Mouse (Mus musculus) kidney, postnatal 14 days (tissue): ENCODE data around the gene Pofut1.

Experiments used
- DNase-seq: peaks from one replicate; pipeline ENCODE4 v3.0.0; 2022; ENCODE audit warnings: mixed read lengths

Pofut1 gene

DNA sequence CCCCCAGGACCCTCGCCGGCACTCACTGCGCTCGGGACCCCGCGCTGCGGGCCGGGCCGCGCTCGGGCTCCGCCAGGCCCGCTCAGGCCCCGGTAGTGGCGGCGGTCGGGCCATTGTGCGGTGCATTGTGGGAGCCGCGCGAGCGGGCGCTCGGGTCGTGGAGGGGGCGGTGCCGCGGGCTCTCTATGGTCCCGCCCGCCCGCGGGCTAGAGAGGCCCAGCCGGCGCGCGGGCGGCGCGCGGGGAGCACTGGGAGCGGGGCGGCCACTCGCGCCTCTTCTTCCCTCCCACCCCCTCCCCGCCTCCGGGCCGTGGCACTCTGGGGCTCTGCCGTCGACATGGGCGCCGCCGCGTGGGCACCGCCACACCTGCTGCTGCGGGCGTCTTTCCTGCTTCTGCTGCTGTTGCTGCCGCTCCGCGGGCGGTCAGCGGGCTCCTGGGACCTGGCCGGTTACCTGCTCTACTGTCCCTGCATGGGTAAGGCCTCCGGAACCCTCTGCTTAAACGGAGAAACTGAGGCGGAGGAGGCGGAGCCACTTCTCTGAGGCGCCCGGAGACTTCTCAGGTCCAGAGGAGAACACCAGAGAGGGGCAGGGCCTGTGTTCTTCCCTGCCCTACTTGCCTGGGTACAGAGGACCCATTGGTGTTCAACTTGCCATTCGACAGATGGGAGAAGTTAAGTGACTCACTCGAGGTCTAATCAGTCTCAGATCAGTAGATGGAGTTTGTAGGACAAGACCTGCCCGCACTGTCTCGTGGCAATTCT lies at the start of gene Pofut1, which contains the start of gene Plagl2:
TSS of gene Pofut1 (plus strand) at position 284 of the 765 bp plus-strand sequence.
TSS of gene Plagl2 (minus strand) at position 177 of the 765 bp plus-strand sequence.
- peak; percentile 95 for DNase-seq

GRCm38 (mm10) chr2:153194255-153194654 lies 47.1 kb upstream of the Pofut1 start:
- no peak for DNase-seq

GRCm38 (mm10) chr2:153198485-153198884 lies 42.8 kb upstream of the Pofut1 start:
- no peak for DNase-seq

- DNase-seq, result no peak
Measured at GRCm38 (mm10) chr2:153199114-153199513, 42.2 kb upstream of the Pofut1 start.

GRCm38 (mm10) chr2:153202766-153203165 lies 38.6 kb upstream of the Pofut1 start:
- DNase-seq, result no peak

DNA sequence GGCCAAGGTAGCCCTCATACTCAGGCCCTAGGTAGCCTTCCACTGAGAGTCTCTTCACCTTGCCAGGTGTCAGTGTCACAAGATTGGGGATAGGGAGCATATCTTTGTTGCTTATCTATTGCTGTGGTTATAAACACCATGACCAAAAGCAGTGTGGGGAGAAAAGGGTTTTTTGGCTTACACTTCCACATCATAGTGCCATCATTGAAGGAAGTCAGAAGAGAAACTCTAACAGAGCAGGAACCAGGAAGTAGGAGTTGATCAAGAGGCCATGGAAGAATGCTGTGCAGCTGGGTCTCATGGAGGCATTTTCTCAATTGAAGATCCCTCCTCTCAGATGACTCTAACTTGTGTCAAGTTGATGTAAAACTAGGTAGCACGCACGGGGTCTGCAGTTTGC lies 33.2 kb upstream of the Pofut1 start:
- no peak for DNase-seq

DNA sequence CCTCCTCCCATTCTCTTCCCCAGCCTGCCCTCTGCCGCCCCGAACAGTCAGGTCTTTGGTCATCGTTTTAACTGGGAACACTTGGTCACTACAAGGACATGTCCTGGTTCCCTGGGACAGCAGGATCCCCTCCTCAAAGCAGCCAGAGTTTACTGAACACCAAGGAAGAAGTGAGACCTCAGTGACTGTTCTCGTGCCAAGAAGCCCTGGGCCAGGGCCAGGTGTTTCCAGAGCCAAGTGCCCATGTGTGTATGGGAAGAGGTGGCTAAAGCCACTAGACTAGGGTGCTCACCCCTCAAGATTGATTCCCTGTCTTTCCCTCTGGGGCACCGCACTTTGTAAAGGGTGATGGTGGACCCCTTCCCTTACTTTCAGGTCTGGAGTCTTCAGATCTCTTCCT lies 32.0 kb upstream of the Pofut1 start:
- no peak for DNase-seq

DNA sequence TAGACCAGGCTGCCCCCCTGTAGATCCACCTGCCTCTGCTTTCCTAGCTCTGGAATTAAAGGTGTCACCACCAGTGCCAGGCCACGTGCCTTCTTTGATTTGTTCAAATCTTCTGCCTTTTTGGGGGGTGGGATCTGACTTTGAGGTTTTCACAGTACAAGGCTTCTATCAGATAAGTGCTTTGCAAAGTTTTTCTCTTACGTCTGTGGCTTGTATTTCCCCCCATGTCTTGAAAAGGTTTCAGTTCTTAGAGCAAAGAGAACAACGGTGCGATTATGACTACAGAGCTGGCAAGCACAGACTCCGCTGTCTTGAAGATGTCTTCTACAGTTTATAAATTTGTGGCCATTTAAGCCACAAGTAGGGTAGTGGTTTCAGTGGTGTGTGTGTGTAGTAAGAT lies 29.9 kb upstream of the Pofut1 start:
- DNase-seq, result no peak

- no peak for DNase-seq
Measured at GRCm38 (mm10) chr2:153213351-153213750, 28.0 kb upstream of the Pofut1 start.

- no peak for DNase-seq
Measured at GRCm38 (mm10) chr2:153214771-153215259, 26.5 kb upstream of the Pofut1 start.

GRCm38 (mm10) chr2:153215421-153215820 lies 25.9 kb upstream of the Pofut1 start:
- no peak for DNase-seq

GRCm38 (mm10) chr2:153217826-153218340 lies 23.4 kb upstream of the Pofut1 start:
- DNase-seq, result no peak

DNA sequence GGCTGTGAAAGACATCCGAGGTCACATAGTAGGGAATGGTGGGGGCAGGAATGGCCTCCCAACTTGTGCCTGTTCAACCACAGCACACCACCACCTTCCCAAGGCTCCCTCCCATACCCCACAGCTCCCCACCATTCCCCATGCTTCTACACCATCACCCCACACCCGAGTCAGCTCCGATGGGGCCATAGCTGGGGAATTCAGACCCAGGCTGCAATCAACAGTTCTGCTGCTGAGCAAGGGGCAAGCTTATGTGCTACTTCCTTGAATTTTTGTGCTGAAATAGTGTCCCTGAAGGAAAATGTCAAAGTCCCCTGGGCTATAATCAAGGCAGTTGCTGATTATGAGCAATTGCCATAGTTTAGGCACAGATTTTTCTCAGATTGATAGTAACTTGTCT lies 22.8 kb upstream of the Pofut1 start:
- no peak for DNase-seq

- no peak for DNase-seq
Measured at GRCm38 (mm10) chr2:153221620-153222019, 19.7 kb upstream of the Pofut1 start.

- DNase-seq, result no peak
Measured at GRCm38 (mm10) chr2:153222130-153222529, 19.2 kb upstream of the Pofut1 start.

- DNase-seq, result no peak
Measured at GRCm38 (mm10) chr2:153222566-153222965, 18.8 kb upstream of the Pofut1 start.

- peak; percentile 49 for DNase-seq
Measured at GRCm38 (mm10) chr2:153224946-153225594, 16.3 kb upstream of the Pofut1 start, which contains the start of gene Tspyl3. TSS of gene Tspyl3 (minus strand) at chr2:153225441.

- no peak for DNase-seq
Measured at GRCm38 (mm10) chr2:153225595-153225953, 15.8 kb upstream of the Pofut1 start.

DNA sequence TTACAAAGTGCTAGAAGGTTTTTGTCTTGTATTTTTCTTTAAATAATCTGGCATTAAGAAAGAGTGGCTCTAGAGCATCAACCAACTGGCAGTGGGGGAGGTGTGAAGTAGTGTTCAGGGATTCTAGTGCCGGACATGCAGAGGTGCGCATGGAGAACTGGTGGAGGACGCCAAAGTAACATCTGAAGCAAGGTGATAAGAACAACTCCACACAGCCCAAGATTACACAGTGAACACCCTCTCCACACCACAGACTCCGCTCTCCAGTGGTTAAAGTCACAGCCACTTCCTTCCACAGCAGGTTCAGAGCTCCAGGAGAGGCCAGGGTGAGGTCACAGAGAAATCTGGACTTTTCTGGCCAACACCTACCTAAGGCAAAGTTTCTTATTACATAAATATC lies 13.4 kb upstream of the Pofut1 start:
- no peak for DNase-seq

GRCm38 (mm10) chr2:153228523-153228922 lies 12.8 kb upstream of the Pofut1 start:
- no peak for DNase-seq

GRCm38 (mm10) chr2:153237193-153237592 lies 4.1 kb upstream of the Pofut1 start:
- DNase-seq, result no peak

DNA sequence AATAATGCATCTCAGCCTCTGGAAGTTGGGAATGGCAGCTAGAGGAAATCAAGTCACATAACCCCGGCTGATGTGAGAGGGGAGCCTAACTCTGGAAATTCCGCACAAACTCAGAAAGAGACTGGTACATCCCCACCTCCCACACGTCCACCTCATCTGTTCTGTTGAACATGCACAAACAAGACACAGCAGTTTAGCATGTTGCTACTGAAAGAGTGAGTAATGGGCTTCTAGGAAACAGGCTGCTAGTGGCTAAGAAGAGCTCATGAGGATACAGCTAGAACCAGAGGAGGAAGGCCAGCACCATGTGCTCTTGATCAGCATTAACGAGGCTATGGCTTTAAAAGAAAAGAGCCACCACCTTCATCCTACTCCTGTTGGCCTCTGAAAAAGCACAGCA lies 3.4 kb upstream of the Pofut1 start:
- no peak for DNase-seq

DNA sequence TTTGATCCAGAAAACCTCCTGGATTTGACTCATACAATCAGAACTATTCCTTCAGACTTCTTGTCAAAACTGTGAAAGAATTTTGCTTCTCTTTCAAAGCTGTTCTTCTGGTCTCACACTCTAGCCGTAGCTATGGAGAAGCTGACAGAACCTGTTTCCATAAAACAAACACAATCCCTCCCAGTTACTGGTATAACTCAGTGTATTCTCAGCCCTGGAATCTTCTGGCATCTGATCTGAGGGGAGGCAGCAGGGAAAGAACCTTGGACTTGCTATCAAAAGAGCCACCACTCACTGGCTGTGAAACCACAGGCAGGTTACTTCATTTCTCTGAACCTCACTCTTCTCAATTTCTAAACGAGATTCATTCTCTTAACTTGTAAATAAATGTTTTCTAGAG lies 2.9 kb upstream of the Pofut1 start:
- no peak for DNase-seq
